Mouse (Mus musculus): ENCODE measurements at regions not wholly inside any gene's neighbourhood (a gene's known extent, or its start where the extent isn't known, plus 50 kb on each side); places are given as distances from the start of the nearest gene placed in this dataset.

GRCm38 (mm10) chr2:51372771-51373170 lies 223.9 kb upstream of the Rnd3 start:
- Histone ChIP-seq H3K27ac (ENCODE audit: low read depth, low read length) (no peak overlapping the region), H3K4me1 (ENCODE audit: control insufficient read depth, insufficient read depth, low read depth, low read length) (no peaks in the 10 kb centered on the region), H3K9ac (ENCODE audit: low read depth, low read length) (no peak overlapping the region), H3K9me3 (ENCODE audit: control insufficient read depth, low read length) (no peaks in the 10 kb centered on the region), H3K4me3 (ENCODE audit: low read length) (no peak overlapping the region), H3K27me3 (replicated peaks; ENCODE audit: control insufficient read depth, insufficient read depth, low read length) (no peaks in the 10 kb centered on the region), H3K4me2 (ENCODE audit: low read length) (no peak overlapping the region), H3K36me3 (ENCODE audit: control insufficient read depth, insufficient read depth, low read length) (no peaks in the 10 kb centered on the region)
- no peak for ATAC-seq
- WGBS = 86% methylated on average over 3 of the region's 3 CpGs

DNA sequence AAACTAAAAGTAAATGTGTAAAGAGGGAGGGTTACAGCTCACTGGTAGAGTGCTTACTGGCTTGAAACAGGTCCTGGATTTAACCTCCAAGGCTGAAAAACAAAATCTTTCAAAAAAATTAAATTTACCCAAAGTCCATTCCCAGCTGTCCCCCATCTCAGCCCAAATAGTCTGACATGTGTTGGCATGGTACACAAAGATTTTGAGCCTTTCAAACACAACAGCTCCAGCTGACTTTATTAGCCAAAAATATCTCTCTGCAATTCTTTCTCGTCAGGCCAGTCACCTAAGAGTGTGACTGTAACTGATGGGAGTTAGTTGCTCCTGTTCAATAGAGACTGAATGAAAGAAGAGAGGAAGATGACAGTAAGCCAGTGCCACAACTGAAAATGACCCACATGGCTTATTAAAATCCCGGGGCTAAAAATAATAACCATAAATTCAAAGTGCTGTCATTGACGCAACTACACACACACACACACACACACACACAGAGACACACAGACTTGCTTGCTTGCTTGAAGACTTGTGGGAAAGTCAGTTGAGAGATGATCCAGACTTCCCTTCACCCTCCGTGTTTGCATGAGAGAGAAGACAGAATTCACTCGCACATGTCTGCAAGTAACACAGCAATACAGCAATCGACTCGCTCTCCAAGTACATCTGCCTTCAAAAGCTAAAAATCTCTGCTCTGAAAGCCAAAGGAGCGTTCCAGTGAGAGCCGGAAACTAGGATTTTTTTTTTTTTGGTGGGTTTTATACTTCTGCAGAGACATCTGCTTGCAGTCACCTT lies 214.1 kb upstream of the Rnd3 start:
- no peaks in the 10 kb centered on the region for H3K4me1 ChIP-seq (ENCODE audit: control insufficient read depth, insufficient read depth, low read depth, low read length)
- H3K27ac ChIP-seq (ENCODE audit: low read depth, low read length) = no peak overlapping the region
- H3K4me2 ChIP-seq (ENCODE audit: low read length) = no peak overlapping the region
- no peaks in the 10 kb centered on the region for H3K36me3 ChIP-seq (ENCODE audit: control insufficient read depth, insufficient read depth, low read length)
- 80% methylated on average over 9 of the region's 9 CpGs for WGBS
- H3K27me3 ChIP-seq (replicated peaks; ENCODE audit: control insufficient read depth, insufficient read depth, low read length) = no peaks in the 10 kb centered on the region
- H3K4me3 ChIP-seq (ENCODE audit: low read length) = no peak overlapping the region
- no peak for ATAC-seq
- H3K9me3 ChIP-seq (ENCODE audit: control insufficient read depth, low read length) = peaks cover 3% of the 10 kb centered on the region; the same call in 1 of the 2 replicates
- H3K9ac ChIP-seq (ENCODE audit: low read depth, low read length) = no peak overlapping the region

- no peak overlapping the region for H3K27ac ChIP-seq (ENCODE audit: low read depth, low read length)
- H3K36me3 ChIP-seq (ENCODE audit: control insufficient read depth, insufficient read depth, low read length) = no peaks in the 10 kb centered on the region
- no peak overlapping the region for H3K4me2 ChIP-seq (ENCODE audit: low read length)
- no peak for ATAC-seq
- 83% methylated on average over 7 of the region's 7 CpGs for WGBS
- no peaks in the 10 kb centered on the region for H3K27me3 ChIP-seq (replicated peaks; ENCODE audit: control insufficient read depth, insufficient read depth, low read length)
- no peaks in the 10 kb centered on the region for H3K4me1 ChIP-seq (ENCODE audit: control insufficient read depth, insufficient read depth, low read depth, low read length)
- H3K4me3 ChIP-seq (ENCODE audit: low read length) = no peak overlapping the region
- peaks cover 3% of the 10 kb centered on the region; the same call in 1 of the 2 replicates for H3K9me3 ChIP-seq (ENCODE audit: control insufficient read depth, low read length)
- no peak overlapping the region for H3K9ac ChIP-seq (ENCODE audit: low read depth, low read length)
Observed at GRCm38 (mm10) chr2:51355281-51355680, 206.4 kb upstream of the Rnd3 start.

GRCm38 (mm10) chr2:51354800-51355199 lies 205.9 kb upstream of the Rnd3 start:
- no peaks in the 10 kb centered on the region for H3K27me3 ChIP-seq (replicated peaks; ENCODE audit: control insufficient read depth, insufficient read depth, low read length)
- no peak overlapping the region for H3K9ac ChIP-seq (ENCODE audit: low read depth, low read length)
- H3K4me1 ChIP-seq (ENCODE audit: control insufficient read depth, insufficient read depth, low read depth, low read length) = no peaks in the 10 kb centered on the region
- no peak overlapping the region for H3K4me2 ChIP-seq (ENCODE audit: low read length)
- H3K9me3 ChIP-seq (ENCODE audit: control insufficient read depth, low read length) = peaks cover 3% of the 10 kb centered on the region; the same call in 1 of the 2 replicates
- H3K27ac ChIP-seq (ENCODE audit: low read depth, low read length) = no peak overlapping the region
- 92% methylated on average over 4 of the region's 4 CpGs for WGBS
- ATAC-seq = no peak
- no peak overlapping the region for H3K4me3 ChIP-seq (ENCODE audit: low read length)
- H3K36me3 ChIP-seq (ENCODE audit: control insufficient read depth, insufficient read depth, low read length) = no peaks in the 10 kb centered on the region

DNA sequence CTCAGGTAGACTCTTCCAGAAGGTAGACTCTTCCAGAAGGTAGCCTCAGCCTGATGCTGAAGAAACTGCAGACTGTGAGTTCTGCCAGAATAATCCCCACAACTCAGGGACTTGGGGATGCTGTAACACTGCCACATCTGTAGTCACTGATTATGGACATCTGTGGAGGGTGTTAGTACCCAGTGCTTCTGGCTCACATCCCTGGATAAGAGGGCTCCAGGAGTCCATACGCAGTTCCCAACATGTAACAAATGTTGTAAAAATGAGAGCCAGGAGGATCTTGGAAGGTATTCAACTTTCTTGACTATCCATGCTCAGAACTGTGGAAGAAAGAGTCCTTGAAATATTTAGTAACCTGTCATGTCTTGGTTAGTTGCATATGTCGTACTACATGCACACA lies 200.7 kb upstream of the Rnd3 start:
- Histone ChIP-seq H3K27me3 (replicated peaks; ENCODE audit: control insufficient read depth, insufficient read depth, low read length) (no peaks in the 10 kb centered on the region), H3K36me3 (ENCODE audit: control insufficient read depth, insufficient read depth, low read length) (no peaks in the 10 kb centered on the region), H3K9me3 (ENCODE audit: control insufficient read depth, low read length) (no peaks in the 10 kb centered on the region), H3K4me2 (ENCODE audit: low read length) (no peak overlapping the region), H3K27ac (ENCODE audit: low read depth, low read length) (no peak overlapping the region), H3K4me3 (ENCODE audit: low read length) (no peak overlapping the region), H3K4me1 (ENCODE audit: control insufficient read depth, insufficient read depth, low read depth, low read length) (no peaks in the 10 kb centered on the region), H3K9ac (ENCODE audit: low read depth, low read length) (no peak overlapping the region)
- no peak for ATAC-seq
- 71% methylated on average over 2 of the region's 2 CpGs for WGBS

GRCm38 (mm10) chr2:51348774-51349173 lies 199.9 kb upstream of the Rnd3 start:
- no peaks in the 10 kb centered on the region for H3K4me1 ChIP-seq (ENCODE audit: control insufficient read depth, insufficient read depth, low read depth, low read length)
- no peak overlapping the region for H3K4me2 ChIP-seq (ENCODE audit: low read length)
- ATAC-seq = no peak
- no peaks in the 10 kb centered on the region for H3K9me3 ChIP-seq (ENCODE audit: control insufficient read depth, low read length)
- H3K9ac ChIP-seq (ENCODE audit: low read depth, low read length) = no peak overlapping the region
- WGBS = 88% methylated on average over 2 of the region's 2 CpGs
- H3K36me3 ChIP-seq (ENCODE audit: control insufficient read depth, insufficient read depth, low read length) = no peaks in the 10 kb centered on the region
- no peaks in the 10 kb centered on the region for H3K27me3 ChIP-seq (replicated peaks; ENCODE audit: control insufficient read depth, insufficient read depth, low read length)
- no peak overlapping the region for H3K4me3 ChIP-seq (ENCODE audit: low read length)
- H3K27ac ChIP-seq (ENCODE audit: low read depth, low read length) = no peak overlapping the region

DNA sequence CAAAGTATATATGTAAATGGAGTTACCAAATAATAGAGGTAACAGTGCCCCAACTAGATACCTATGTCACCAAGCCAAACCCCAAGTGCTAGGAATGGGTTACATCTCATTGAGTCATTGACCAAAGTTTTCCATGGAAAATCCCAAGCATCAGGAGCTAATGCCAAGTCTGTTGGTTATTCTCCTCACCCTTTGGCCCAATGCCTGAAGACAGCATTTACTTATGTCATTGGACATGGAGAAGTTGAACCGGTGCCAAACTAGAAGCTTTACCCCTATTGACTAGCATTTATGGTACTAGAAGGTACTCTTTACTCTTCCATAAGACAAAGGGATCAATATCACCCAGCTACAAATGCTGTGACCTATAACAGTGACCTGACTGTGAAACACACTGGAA lies 198.2 kb upstream of the Rnd3 start:
- Histone ChIP-seq H3K27me3 (replicated peaks; ENCODE audit: control insufficient read depth, insufficient read depth, low read length) (no peaks in the 10 kb centered on the region), H3K36me3 (ENCODE audit: control insufficient read depth, insufficient read depth, low read length) (no peaks in the 10 kb centered on the region), H3K9ac (ENCODE audit: low read depth, low read length) (no peak overlapping the region), H3K4me1 (ENCODE audit: control insufficient read depth, insufficient read depth, low read depth, low read length) (no peaks in the 10 kb centered on the region), H3K9me3 (ENCODE audit: control insufficient read depth, low read length) (no peaks in the 10 kb centered on the region), H3K4me3 (ENCODE audit: low read length) (no peak overlapping the region), H3K27ac (ENCODE audit: low read depth, low read length) (no peak overlapping the region), H3K4me2 (ENCODE audit: low read length) (no peak overlapping the region)
- 91% methylated on average over 1 of the region's 1 CpGs for WGBS
- no peak for ATAC-seq

DNA sequence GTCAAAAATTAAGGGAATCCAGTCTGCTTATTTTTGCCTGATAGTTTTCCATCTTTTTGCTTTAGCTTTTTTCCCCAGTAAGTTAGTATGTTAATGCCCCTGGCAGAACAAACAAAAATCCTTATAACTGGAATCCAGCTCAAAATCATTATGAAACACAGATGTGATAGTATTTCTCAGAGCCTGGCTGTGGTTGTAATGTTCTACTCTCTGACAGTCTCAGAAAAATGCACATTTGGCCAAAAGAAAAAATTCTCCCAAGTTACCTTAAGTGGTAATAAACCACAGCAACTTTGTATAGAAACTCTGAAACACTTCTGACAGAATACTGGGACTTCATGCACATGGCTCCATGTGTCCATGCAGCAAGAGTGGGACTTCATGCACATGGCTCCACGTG lies 193.5 kb upstream of the Rnd3 start:
- no peak overlapping the region for H3K4me2 ChIP-seq (ENCODE audit: low read length)
- no peaks in the 10 kb centered on the region for H3K4me1 ChIP-seq (ENCODE audit: control insufficient read depth, insufficient read depth, low read depth, low read length)
- no peaks in the 10 kb centered on the region for H3K27me3 ChIP-seq (replicated peaks; ENCODE audit: control insufficient read depth, insufficient read depth, low read length)
- no peaks in the 10 kb centered on the region for H3K36me3 ChIP-seq (ENCODE audit: control insufficient read depth, insufficient read depth, low read length)
- H3K9ac ChIP-seq (ENCODE audit: low read depth, low read length) = no peak overlapping the region
- ATAC-seq = no peak
- no peak overlapping the region for H3K27ac ChIP-seq (ENCODE audit: low read depth, low read length)
- no peak overlapping the region for H3K4me3 ChIP-seq (ENCODE audit: low read length)
- 70% methylated on average over 1 of the region's 1 CpGs for WGBS
- no peaks in the 10 kb centered on the region for H3K9me3 ChIP-seq (ENCODE audit: control insufficient read depth, low read length)

DNA sequence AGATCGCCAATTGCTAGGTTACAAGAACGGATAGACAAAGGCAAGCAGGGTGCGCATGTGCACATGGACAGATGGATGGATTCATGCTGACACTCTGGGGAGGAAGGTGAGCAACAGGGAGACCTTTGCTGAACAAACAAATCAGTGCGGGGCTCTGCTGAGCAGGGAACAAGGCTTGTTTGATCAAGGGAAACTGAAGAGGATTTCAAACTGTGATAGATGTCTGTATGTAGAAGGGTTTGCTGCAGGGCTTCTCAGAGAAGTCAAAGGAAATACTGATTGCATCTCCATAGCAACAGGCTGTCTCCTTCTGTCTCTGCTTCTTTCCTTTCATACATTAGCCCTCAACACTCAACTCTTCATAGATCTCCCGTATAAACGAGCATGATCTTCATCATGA lies 185.5 kb upstream of the Rnd3 start:
- Histone ChIP-seq H3K27ac (ENCODE audit: low read depth, low read length) (no peak overlapping the region), H3K4me3 (ENCODE audit: low read length) (no peak overlapping the region), H3K4me1 (ENCODE audit: control insufficient read depth, insufficient read depth, low read depth, low read length) (no peaks in the 10 kb centered on the region), H3K27me3 (replicated peaks; ENCODE audit: control insufficient read depth, insufficient read depth, low read length) (no peaks in the 10 kb centered on the region), H3K36me3 (ENCODE audit: control insufficient read depth, insufficient read depth, low read length) (no peaks in the 10 kb centered on the region), H3K4me2 (ENCODE audit: low read length) (no peak overlapping the region), H3K9ac (ENCODE audit: low read depth, low read length) (no peak overlapping the region), H3K9me3 (ENCODE audit: control insufficient read depth, low read length) (no peaks in the 10 kb centered on the region)
- WGBS = 26% methylated on average over 6 of the region's 6 CpGs
- peak; percentile 56; the same call in 1 of the 2 replicates for ATAC-seq

Data from hindbrain, embryonic 16.5 days (tissue).